ENCODE assay signal across 22 mouse cellular contexts in genomic region chr10:62656711-62657110, GRCm38 (mm10).
"Had no signal": no experiment of that assay in that cellular context is flagged by ENCODE, and none has a peak within 500 bp of the region (broad histone marks: within the 10 kb centered on the region; RNA-seq: fewer than 3 reads in every experiment).

No protein-coding gene starts in this region.

- H3K9ac ChIP-seq: kidney, embryonic 15.5 days; limb, embryonic 12.5 days; limb, embryonic 15.5 days; liver, embryonic 14.5 days; liver, postnatal 0 days; lung, embryonic 14.5 days; midbrain, embryonic 12.5 days; midbrain, embryonic 15.5 days; neural tube, embryonic 12.5 days; neural tube, embryonic 15.5 days had no signal

- H3K27ac ChIP-seq: kidney, embryonic 15.5 days; left cerebral cortex, adult 2 months; limb, embryonic 12.5 days; limb, embryonic 15.5 days; liver, embryonic 14.5 days; macrophage; midbrain, embryonic 12.5 days; midbrain, embryonic 15.5 days; neural tube, embryonic 12.5 days; neural tube, embryonic 15.5 days; stomach, postnatal 0 days had no signal

- H3K27me3 ChIP-seq: kidney, embryonic 15.5 days; limb, embryonic 12.5 days; limb, embryonic 15.5 days; midbrain, embryonic 12.5 days; midbrain, embryonic 15.5 days; neural tube, embryonic 12.5 days; neural tube, embryonic 15.5 days had no signal

- H3K9me3 ChIP-seq: kidney, embryonic 15.5 days; limb, embryonic 12.5 days; limb, embryonic 15.5 days; midbrain, embryonic 12.5 days; midbrain, embryonic 15.5 days; neural tube, embryonic 12.5 days; neural tube, embryonic 15.5 days had no signal

- H3K4me1 ChIP-seq: kidney, embryonic 15.5 days; neural tube, embryonic 12.5 days had no signal

- DNase-seq: kidney, postnatal 10 days; kidney, postnatal 36 days; layer of hippocampus, postnatal 36 days; liver, postnatal 0 days; lung, embryonic 14.5 days; right cerebral cortex, adult 18-20 months; right cerebral cortex, postnatal 14 days; right cerebral cortex, postnatal 4 days; thymus, postnatal 25 days had no signal

- H3K36me3 ChIP-seq: kidney, embryonic 15.5 days; limb, embryonic 12.5 days; limb, embryonic 15.5 days; midbrain, embryonic 12.5 days; midbrain, embryonic 15.5 days; neural tube, embryonic 12.5 days; neural tube, embryonic 15.5 days had no signal

- H3K4me2 ChIP-seq: kidney, embryonic 15.5 days; limb, embryonic 12.5 days; limb, embryonic 15.5 days; liver, embryonic 11.5 days; lung, embryonic 14.5 days; midbrain, embryonic 12.5 days; midbrain, embryonic 15.5 days; neural tube, embryonic 12.5 days; neural tube, embryonic 15.5 days had no signal

- H3K4me3 ChIP-seq: kidney, embryonic 15.5 days; left cerebral cortex, adult 2 months; limb, embryonic 12.5 days; limb, embryonic 15.5 days; midbrain, embryonic 12.5 days; midbrain, embryonic 15.5 days; neural tube, embryonic 12.5 days; neural tube, embryonic 15.5 days had no signal

- ATAC-seq: liver, postnatal 0 days; lung, postnatal 0 days; midbrain, embryonic 15.5 days had no signal
